Mouse (Mus musculus) adrenal gland (tissue): ENCODE measurements at regions not wholly inside any gene's neighbourhood (a gene's known extent, or its start where the extent isn't known, plus 50 kb on each side); places are given as distances from the start of the nearest gene placed in this dataset.
"Not testable (repeated sequence)": the region's sequence is repeated elsewhere in the genome, so short reads cannot be mapped to it uniquely, and the experiment has no call there.

Experiments used
- intact Hi-C: fragments of 180-260 bp; cut with DNase I; formaldehyde crosslinking; loops from one replicate; pipeline ENCODE4 v1.15.1; 2025

DNA sequence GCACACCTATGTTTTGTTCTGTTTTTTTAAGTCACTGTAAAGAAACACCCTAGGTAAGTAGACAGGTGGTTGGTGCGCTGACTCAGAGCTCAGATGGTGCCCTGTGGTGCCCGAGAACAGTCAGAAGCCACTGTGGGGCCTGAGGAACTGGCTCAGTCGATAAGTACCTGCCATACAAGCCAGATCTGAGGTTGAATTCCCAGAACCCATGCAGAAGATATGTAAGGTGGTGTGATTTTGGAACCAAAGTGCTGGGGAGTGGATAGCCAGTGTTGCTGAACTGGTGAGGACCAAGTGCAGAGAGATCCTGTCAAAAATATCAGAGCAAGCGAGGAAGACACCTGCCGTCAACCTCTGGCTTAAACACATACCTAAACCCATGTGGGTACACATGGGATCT, 65.4 kb downstream of the Chst1 start:
- intact Hi-C loops = no loop called here

DNA sequence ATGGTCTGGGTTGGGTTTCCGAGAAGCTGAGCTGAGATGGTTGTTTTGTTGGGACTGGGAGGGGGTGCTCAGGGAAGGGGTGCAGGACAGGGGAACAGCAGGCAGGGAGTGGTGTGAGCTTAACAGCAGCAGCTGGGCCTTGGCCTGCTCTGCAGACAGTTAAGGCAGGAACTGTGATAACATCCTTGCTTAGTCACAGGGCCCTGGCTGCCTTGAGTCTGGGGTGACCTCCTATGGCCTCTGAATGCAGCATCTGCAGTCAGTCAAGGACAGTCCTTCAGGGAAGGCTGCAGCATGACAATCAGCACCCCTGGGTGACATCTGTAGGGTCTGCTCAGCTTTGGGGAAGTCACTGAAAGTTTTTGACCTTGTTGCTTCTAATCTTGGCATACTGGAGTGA, 67.7 kb downstream of the Chst1 start:
- intact Hi-C loops = no loop called here

DNA sequence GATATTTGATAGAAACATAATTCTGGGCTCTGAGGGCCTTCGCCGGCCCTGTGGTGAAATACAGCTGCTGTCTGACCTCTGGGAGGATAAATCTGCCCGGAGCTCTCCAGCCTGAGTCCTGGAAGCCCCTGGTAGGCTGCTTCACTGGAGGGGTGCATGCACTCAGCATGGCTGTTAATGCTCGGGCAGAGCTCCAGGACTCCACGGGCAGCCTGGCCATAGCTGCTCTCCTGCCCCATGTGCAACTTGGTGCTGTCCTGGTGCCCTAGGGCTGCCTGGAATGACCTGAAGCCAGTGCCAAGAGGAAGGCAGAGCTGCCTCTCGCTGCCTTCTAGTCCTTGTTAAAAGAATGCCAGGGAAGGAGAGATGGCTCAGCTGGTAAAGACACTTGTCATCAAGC, 68.2 kb downstream of the Chst1 start:
- intact Hi-C loops = no loop called here

DNA sequence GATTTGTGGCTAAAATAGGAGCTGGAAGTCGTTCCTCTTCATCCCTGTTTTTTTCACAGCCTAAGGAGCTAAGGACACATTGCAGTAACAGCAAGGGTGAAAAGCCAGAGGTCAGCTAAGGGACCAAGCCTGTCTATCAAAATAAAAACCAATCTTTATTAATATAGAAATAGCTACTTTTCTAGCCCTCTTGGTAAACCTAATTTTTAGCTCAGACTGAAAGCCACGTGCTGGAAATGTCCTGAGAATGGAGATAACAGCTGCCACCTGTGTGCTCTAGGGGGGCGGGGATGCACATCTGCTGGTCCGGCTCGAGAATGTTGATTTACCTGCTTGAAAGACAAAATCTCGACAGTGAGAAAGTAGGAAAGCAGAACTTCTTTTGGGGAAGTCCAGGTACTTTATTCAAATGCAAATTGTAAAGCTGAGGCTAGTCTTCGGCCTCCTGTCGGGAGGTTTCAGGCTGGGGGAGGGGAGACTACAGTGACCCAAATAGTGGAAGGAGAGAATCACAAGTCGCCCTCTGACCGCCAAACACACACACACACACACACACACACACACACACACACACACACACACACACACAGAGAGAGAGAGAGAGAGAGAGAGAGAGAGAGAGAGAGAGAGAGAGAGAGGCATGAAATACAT, 70.0 kb downstream of the Chst1 start:
- intact Hi-C loops = not testable (repeated sequence)

DNA sequence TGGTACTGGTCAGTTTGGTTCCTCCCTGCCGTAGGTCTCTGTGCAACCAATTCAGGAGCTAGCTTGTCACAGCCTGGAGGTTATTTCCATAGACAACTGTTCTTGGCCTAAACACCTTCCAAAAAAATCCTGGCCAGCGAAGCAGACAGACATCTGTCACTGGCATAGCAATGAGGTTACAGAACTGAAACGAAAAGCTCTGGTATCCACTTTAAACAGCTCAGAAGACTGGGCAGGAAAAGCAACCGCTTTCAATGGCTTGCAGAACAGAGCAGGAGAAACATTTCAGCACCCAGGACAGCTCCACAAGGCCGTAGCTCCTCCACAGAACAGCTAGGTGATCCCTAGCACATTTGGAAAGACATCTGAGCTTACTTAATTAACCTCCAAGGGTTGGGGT, 72.1 kb downstream of the Chst1 start:
- intact Hi-C loops = no loop called here

DNA sequence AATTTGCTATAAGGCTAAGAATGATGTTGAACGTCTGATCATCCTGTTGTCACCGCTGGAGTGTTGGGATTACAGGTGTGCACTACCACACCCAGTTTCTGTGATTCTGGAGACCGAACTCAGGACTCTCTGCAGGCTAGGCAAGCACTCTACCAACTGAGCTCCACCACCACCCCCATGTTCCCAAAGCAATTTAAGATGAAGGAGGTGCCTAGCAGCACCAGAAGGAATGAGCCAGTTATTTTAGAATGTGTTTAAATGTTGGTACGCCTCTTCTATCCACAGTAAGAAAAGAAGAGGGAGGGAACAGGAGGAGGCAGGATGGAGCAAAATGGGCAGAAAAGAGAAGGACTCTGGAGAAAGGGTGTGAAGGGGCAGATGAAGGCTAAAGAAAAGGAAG, 72.6 kb downstream of the Chst1 start:
- intact Hi-C loops = no loop called here

DNA sequence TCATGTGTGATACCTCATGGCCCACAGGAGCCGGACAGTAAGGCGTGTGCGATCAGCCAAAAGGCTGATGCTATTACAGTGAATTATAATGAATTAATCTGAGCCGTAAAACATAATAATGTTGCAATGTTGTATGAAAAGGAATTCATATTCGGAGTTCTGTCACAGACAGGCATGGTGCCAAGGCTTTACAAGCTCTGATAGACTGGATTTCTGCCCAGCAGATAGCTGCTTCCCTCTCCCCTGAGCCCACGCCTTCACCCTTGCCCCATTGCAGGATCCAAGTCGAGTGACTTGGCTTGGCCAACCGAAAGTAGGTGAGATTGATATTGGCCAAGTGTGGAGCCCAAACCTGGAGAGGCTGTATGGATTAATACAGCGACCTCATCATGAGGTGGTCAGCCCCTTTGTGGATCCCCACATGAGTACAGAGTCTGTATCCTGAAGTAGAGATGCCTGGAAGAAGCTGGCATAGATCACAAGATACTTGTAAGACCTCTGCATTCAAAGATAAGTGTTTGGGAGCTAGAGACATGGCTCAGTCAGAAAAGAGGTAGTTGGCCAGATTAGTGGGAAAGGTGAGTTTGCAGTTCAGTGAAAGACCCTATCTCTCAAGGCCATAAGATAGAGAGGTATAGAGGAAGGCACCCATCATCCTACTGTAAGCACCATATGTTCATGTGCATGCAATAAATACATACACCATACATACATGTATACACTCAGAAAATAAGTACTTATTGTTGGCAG, 73.7 kb downstream of the Chst1 start:
- intact Hi-C loops = no loop called here

DNA sequence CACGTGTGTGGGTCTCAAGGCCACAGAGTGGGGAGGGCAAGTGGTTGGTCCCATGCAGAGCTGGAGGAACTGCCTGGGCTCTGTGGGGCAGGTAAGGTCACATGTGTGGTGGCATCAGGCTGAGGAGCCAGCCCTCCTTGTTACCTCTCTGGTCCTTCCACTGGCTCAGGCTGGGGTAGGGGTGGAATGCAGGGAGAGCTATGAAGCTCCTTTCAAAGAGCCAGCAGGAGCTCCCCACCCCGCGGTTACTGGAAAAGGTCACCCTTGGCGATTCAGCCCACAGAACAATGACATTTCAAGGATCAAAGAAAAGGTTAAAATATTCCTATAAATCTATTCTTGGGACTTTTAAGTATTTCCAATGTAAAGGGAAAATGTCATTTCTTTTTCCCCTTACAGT, 74.4 kb downstream of the Chst1 start:
- intact Hi-C loops = no loop called here

DNA sequence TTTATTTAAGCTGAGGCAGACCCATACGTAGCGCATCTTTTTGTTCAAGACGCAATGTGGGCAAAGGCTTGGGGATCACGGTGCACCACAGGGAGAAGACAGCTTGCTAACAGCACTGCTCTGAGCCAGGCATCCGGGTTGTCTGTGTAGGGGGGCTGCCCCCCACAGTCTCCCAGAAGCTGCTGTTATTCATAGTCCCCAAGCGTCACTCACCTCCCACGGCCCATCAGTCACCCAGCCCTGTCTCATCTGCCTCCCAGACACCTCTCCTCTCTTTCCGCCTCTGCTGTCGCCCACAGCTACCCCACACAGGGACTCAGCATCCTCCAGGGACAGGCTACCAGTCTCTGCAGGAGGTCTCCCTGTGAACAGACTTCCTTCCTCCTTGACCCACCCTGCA, 75.7 kb downstream of the Chst1 start:
- intact Hi-C loops = no loop called here

DNA sequence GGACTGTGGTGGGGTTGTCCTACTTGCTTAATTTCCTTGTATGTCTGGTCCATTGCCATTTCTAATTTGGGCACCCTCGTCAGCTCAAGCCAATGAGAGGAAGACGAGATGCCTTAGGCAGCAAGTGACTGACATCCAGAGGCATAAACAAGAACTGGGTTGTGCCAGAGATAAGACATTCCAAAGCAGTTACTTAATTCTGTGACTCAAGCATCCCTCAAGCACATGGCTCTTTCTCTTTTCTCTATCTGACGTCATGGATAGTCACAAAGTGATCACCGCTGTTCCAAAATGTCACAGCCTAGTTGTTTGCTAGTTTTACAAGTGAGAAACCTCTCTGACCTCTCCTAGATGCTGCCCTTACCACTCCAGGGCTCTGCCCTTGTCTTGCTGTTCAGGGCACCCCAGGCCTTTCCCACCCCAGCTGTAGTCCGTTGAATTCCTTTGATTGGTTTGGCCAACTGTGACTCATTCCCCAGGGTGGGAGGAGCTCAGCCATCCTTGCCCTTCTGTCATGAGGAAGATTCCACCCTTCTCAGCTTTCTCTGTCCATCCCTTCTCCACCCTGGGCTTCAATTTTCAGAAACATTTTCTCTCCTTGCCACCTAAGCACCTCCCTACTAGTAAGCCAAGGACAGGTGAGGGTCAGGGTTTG, 78.9 kb downstream of the Chst1 start:
- intact Hi-C loops = no loop called here

DNA sequence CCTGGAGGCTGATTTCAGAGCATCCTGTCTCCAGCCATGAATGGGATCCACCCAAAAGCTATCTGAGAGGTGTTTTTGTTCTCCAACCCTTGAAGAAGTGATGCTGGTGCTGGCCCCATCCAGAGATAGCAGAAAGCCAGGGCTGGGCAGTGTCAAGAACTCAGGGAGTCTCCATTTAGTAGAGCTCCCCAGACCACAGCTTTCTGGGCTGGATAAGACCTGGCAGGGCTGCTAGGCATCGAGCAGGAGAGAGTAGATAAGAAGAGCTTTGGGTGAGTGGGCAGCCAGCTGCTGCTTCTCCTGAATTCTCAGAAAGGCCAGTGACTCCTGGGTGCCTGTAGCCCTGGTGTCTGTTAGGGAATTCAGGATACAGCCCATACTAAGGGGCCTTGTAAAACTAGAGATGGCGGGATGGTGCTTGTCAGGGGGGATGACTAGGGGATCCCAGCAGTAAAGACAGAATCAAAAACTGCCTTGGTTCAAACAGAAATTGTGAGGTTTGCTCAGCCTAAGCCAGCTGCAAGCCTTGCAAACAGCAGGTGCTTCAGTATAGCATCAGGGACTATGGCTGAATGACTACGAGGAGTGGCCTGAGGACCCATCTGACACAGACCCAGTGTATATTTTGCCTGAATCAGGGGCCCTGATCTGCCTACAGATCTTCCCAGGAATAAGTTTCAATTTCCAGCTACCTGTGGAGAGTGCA, 79.6 kb downstream of the Chst1 start:
- intact Hi-C loops = no loop called here

DNA sequence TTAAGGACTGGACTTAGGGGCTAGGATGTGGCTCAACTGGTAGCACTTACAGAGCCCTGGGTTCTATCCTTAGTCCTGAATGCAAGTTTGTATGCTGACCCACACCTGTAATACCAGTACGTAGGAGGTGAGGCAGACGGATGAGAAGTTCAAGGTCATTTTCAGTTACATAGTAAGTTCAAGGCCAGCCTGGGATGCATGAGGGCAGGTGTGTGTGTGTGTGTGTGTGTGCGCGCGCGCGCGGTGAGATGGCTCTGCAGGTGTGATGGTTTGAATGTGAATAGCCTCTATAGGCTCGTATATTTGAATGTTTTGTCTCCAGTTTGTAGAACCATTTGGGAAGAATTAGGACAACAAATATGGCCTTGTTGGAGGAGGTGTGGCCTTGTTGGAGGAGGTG, 82.7 kb downstream of the Chst1 start:
- intact Hi-C loops = no loop called here

DNA sequence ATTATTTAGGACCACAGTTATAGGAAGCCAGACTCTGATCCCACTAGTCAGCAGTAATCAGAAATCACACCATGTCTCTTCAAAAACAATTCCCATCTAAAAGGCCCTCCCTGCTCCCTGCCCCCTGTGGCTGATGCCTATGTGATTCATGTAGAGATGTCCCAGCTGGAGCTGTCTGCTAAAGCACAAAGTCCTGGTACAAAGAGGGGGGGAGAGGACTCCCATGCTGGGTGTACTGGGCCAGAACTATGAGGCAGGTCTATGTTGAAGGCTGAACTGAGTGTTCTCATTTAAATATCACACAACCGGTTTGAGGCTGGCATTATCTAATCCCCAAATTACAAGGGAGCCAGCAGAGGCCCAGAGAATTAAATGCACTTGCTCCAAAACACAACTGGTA, 88.2 kb downstream of the Chst1 start:
- intact Hi-C loops = no loop called here

DNA sequence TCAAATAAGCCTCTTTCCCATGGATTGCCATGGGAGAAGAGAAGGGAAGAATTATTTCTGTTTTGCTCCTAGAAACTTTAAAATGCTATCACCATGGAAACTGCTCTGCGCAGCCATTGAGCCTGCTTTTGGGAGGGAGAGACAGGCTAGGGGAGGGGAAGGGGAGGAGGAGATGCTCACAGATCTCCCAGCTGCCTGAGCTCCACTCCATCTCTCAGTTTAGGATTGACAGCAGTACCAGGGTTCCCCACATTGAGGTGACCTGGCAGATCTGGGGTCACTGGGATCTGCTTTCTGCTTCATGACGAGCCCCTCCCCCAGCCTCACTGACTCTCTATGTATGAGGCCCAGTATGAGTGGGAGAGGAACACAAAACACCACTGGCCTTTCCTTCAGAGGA, 89.7 kb downstream of the Chst1 start:
- intact Hi-C loops = no loop called here

DNA sequence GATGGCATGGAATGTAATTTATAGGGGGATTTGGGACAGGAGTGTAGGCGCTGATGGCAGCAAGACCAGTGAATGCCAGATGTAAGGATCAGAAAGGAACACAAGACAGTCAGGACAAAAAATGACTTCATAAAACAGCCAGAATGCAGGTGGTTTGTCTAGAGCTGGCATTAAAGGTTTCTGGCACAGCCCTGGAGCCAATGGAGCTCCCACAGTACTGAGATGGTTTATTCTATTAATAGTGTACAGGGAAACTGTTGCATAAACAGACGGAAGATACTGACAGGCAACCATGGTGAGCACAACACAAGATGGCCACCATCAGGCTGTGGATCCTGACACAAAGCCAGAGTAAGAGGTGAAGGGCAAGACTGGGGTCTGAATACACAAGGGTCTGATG, 90.8 kb downstream of the Chst1 start:
- intact Hi-C loops = loop anchor here (5.0 kb wide), 1 partner anchor 203 kb away; no protein-coding TSS in a partner anchor

DNA sequence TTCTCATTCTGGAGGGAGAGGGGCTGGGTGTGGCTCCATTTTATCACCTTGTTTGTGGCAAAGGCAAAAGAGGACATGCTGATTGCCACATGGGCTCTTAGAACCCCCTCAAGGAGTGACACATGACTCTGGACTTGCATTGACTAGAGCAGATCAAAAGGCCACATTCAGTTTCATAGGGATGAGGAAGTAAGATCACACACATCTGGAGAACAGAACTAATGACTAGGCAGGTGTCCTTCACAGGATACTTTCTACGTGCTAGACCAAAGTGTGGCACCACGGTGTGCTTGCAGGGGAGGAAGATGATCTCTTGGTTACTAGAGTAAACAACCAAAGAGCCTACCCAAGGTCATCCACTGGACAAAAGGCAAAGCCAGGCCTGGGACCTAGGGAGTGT, 91.9 kb downstream of the Chst1 start:
- intact Hi-C loops = loop anchor here (5.0 kb wide), 1 partner anchor 204 kb away; no protein-coding TSS in a partner anchor

DNA sequence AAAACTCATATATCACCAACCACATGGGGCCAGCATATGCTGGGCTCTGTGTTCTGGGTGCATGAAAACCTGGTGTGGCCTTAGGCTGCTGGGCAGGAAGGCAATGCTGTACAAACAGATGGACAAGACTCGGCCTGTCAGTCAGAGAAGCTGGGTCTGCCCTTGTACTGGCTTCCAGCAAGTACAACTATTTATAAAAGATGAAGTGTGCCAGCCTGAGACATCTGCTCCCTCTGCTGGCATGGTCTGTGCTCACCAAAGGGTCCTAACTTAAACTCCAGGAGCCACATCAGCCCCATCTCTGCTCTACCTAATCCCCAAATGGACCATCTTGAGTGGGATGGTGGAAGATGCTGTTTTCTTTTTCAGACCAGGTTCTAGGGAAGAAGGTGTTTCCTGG, 93.1 kb downstream of the Chst1 start:
- intact Hi-C loops = loop anchor here (5.0 kb wide), 1 partner anchor 205 kb away; no protein-coding TSS in a partner anchor

DNA sequence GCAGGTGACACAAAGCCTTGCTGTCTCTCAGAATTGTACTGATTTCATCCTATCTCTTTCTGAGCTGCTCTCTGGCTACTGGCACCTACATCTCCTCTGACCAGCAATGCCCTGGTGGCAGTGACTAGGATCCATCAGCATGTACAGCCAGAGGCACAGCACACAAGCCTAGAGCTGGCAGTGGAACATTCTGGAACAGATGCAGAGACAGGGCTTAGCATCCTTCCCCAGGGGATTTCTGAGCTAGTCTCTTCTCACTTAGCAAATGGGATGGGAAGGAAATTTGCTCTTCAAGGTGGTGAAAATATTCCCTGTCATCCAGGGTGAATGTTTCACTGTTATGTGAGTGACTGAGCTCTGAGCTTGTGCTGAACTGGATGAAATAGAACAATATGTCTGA, 93.5 kb downstream of the Chst1 start:
- intact Hi-C loops = loop anchor here (5.0 kb wide), 1 partner anchor 206 kb away; no protein-coding TSS in a partner anchor

DNA sequence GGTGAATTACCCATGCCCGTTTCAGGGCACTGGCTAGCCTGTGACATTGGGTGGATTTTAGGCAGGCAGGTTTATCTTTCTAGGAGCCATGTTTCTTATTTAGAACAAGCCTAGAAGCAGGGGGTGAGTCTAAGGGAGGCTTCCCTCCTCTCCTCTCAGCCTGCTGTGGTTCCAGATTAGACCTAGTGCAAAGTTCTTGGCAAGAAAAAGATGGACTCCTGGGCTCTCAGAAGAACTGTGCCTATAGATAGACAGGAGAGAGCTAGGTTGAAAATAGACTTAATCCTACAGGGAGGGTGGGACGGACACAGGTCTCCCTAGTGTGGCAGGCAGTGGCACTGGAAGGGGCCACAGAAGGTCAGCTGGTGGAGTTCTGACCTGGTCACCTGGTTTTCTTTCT, 95.3 kb downstream of the Chst1 start:
- intact Hi-C loops = loop anchor here (5.0 kb wide), 1 partner anchor 207 kb away; no protein-coding TSS in a partner anchor

DNA sequence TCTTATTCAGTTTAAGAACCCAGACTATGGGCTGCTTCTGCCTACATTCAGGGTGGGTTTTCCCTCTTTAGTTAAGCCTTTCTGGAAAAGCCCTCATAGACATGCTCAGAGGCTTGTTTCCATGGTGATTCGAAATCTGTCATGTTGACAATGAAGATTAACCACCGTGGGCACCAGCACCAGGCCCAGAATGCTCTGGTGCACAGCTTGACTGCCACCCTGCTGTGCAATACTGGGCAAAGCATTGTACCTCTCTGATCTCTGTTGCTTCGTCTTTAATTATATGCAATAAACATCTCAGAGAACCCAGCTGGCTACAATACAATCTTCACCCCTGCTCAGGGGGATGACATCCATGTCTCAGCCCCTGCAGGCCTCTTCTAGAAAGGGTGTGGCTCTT, 96.4 kb downstream of the Chst1 start:
- intact Hi-C loops = no loop called here

DNA sequence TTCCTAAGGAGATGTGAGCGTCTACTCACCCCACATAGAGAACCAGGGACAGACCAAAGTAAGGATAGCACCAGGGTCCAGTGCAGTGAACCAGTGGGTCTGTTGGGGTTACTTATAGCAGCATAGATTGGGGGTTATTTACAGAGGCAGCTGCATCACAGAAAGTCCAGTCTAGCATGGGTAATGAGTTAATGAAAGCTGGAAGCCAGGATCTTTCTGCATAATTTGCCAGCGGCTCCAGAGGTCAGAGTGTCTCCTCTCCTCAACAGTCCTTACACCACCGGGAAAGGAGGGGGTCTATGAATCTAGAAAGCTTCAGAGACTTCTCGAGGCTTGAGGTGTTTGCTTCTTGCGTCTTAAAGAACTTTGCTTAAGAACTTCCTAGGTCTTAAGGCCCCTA, 98.2 kb downstream of the Chst1 start:
- intact Hi-C loops = no loop called here

DNA sequence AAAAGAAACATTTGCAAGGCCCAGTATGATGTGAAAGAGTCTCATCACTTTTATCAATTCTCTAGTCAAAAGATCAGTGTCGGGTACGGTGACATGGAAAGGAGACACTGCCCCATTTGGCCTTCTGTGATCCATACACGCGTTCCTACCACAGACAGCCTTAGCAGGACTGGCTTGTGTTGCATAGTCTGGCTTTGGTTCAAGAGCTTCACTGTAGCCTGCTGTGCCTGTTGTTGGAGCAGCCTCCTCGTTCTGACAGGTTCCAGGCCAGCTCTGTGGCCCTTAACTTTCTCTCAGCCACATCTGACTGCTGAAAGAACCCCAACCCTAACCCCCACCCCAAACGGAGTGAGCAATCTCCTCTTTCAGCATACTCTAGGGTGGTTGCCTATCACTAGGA, 99.9 kb downstream of the Chst1 start:
- intact Hi-C loops = no loop called here
